Mouse (Mus musculus) C2C12 (cell line): ENCODE measurements at regions not wholly inside any gene's neighbourhood (a gene's known extent, or its start where the extent isn't known, plus 50 kb on each side); places are given as distances from the start of the nearest gene placed in this dataset.
A peak's percentile ranks its signal among the peaks of the same experiment; 100 is the strongest.

Experiments used
- H3K27me3 ChIP-seq: one replicate; pipeline ENCODE4 v1.6.1; 2011; ENCODE audit not compliant: control insufficient read depth, insufficient read depth, insufficient read length
- H3K36me3 ChIP-seq: one replicate; pipeline ENCODE4 v1.6.1; 2011; ENCODE audit not compliant: control insufficient read depth, insufficient read depth
- H3K4me3 ChIP-seq: one replicate; pipeline ENCODE4 v1.5.1; 2011; ENCODE audit warnings: mild to moderate bottlenecking, control low read depth; ENCODE audit not compliant: poor library complexity, insufficient read depth, severe bottlenecking
- H3K79me2 ChIP-seq: one replicate; pipeline ENCODE4 v1.6.1; 2011; ENCODE audit not compliant: control insufficient read depth, insufficient read depth
- H3K79me3 ChIP-seq: one replicate; pipeline ENCODE4 v1.6.1; 2011; ENCODE audit warnings: low read depth, control low read depth
- H3ac ChIP-seq: one replicate; pipeline ENCODE3; 2011; ENCODE audit warnings: low read depth; ENCODE audit not compliant: control insufficient read depth, insufficient read length
- CEBPB ChIP-seq: IDR thresholded peaks from one replicate; pipeline ENCODE4 v1.6.1; 2011; ENCODE audit warnings: low read depth, mild to moderate bottlenecking, control low read depth, moderate library complexity
- CTCF ChIP-seq: IDR thresholded peaks from one replicate; pipeline ENCODE4 v1.5.1; 2011; ENCODE audit not compliant: control insufficient read depth, insufficient read depth, insufficient read length
- FOSL1 ChIP-seq: IDR thresholded peaks from one replicate; pipeline ENCODE4 v1.8.0; 2011; ENCODE audit warnings: mild to moderate bottlenecking, low read length; ENCODE audit not compliant: poor library complexity, insufficient read depth, severe bottlenecking
- MAX ChIP-seq: IDR thresholded peaks from one replicate; pipeline ENCODE4 v1.6.1; 2011; ENCODE audit warnings: mild to moderate bottlenecking, control low read depth
- MYOD1 ChIP-seq: IDR thresholded peaks from one replicate; pipeline ENCODE4 v1.6.1; 2011; ENCODE audit warnings: low read depth; ENCODE audit not compliant: control insufficient read depth, insufficient read length
- MYOG ChIP-seq: IDR thresholded peaks from one replicate; pipeline ENCODE4 v1.6.1; 2011; ENCODE audit not compliant: control insufficient read depth, insufficient read length; ENCODE audit errors: extremely low read depth
- USF1 ChIP-seq: IDR thresholded peaks from one replicate; pipeline ENCODE4 v1.6.1; 2011; ENCODE audit warnings: low read depth, mild to moderate bottlenecking, control low read depth, moderate library complexity

DNA sequence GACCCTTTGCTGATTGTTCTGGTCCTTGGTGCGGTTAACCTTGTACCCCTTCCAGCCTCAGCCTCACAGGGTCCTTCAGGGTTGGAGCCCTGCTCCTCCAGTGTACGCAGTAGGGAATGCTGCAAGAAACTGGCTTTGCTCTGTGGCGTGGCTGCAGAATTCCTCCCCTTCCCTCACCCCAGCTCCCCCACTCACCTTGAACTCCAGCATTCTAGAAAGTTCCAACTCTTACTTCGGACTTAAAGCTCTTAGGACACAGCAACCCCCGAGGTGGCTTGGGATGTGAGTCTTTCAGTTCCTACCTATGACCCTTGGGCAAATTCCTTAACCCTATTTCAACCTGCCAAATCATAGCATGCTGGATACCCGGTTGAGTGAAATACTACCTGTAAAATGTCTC lies 73.3 kb upstream of the 1700024P04Rik start:
- Histone ChIP-seq H3ac (no peak overlapping the region), H3K79me3 (no peaks in the 10 kb centered on the region), H3K4me3 (no peak overlapping the region), H3K27me3 (no peaks in the 10 kb centered on the region), H3K79me2 (no peaks in the 10 kb centered on the region), H3K36me3 (no peaks in the 10 kb centered on the region)
- TF ChIP-seq CEBPB (no peak), MYOD1 (no peak), CTCF (no peak), USF1 (no peak), MAX (no peak), MYOG (no peak), FOSL1 (no peak)

DNA sequence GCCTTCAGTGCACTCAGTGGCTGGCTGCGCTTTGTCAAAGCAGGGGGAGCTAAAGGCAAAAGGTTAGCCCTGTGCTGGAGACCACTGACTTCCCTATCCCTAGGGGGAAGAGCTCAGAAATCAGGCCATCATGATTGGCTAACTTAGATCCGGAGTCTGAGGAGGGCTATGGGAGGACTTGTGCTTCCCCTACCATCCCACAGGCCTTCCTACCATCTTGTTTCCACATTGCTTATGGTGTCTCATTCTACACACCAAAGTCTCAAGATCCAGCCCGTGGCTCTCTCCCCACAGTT lies 72.9 kb upstream of the 1700024P04Rik start:
- Histone ChIP-seq H3K79me3 (no peaks in the 10 kb centered on the region), H3K4me3 (no peak overlapping the region), H3K36me3 (no peaks in the 10 kb centered on the region), H3K79me2 (no peaks in the 10 kb centered on the region), H3ac (no peak overlapping the region), H3K27me3 (no peaks in the 10 kb centered on the region)
- TF ChIP-seq CEBPB = no peak
- no peak for TF ChIP-seq CTCF
- TF ChIP-seq MYOG = no peak
- TF ChIP-seq FOSL1 = no peak
- TF ChIP-seq MYOD1 = no peak
- TF ChIP-seq MAX = no peak
- no peak for TF ChIP-seq USF1

- no peaks in the 10 kb centered on the region for H3K27me3 ChIP-seq
- no peaks in the 10 kb centered on the region for H3K36me3 ChIP-seq
- H3K4me3 ChIP-seq = no peak overlapping the region
- H3ac ChIP-seq = no peak overlapping the region
- no peaks in the 10 kb centered on the region for H3K79me2 ChIP-seq
- H3K79me3 ChIP-seq = no peaks in the 10 kb centered on the region
- TF ChIP-seq CEBPB = no peak
- no peak for TF ChIP-seq CTCF
These were observed 72.3 kb upstream of the 1700024P04Rik start for GRCm38 (mm10) chr13:99056432-99057292.

DNA sequence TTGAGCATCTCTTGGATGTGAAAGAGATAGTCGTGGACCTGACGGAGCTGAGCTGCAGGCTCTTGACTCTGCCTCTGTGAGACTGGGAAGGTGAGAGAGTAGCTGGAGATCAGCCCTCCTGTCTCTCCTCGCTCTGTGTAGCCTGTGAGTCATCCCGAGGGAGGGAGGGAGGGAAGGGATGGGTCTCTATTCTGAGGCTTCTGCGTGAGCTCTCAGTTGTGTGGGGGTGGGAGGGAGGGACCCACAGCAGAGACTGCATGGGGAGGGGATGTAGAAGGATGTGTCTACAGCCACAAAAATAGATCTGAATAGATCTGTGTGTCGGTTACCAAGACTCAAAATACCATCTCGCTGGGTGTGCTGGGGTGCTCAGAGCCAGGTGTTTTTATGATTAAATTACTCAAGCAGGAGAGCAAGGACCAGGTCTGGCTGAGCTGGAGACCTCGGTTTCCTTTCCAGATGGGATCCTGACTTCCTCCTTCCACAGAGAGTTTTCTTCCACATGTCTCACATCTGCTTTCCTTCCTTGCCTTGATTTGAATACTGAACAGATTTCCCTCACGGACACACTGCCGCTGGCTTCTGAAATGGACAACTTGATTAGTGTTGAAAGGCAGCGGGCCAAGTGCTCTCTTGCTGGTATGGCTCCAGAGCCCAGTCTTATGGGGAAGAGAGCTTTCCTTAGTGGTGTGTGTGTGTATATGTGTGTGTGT lies 71.4 kb upstream of the 1700024P04Rik start:
- H3K79me2 ChIP-seq = no peaks in the 10 kb centered on the region

GRCm38 (mm10) chr13:99052076-99052475 lies 67.7 kb upstream of the 1700024P04Rik start:
- Histone ChIP-seq H3K27me3 (no peaks in the 10 kb centered on the region), H3K36me3 (no peaks in the 10 kb centered on the region), H3ac (no peak overlapping the region), H3K79me3 (no peaks in the 10 kb centered on the region), H3K79me2 (no peaks in the 10 kb centered on the region), H3K4me3 (no peak overlapping the region)
- TF ChIP-seq CEBPB (no peak), CTCF (no peak), MYOD1 (no peak), MAX (no peak), FOSL1 (no peak)

More for the DNA sequence above, 71.4 kb upstream of the 1700024P04Rik start:
- Histone ChIP-seq H3K36me3 (no peaks in the 10 kb centered on the region), H3ac (peak overlapping the region; percentile 40), H3K79me3 (no peaks in the 10 kb centered on the region), H3K27me3 (no peaks in the 10 kb centered on the region), H3K4me3 (no peak overlapping the region)
- no peak for TF ChIP-seq CEBPB
- TF ChIP-seq FOSL1 = no peak
- TF ChIP-seq MAX = no peak
- no peak for TF ChIP-seq CTCF

- H3K79me2 ChIP-seq = no peaks in the 10 kb centered on the region
- no peak overlapping the region for H3K4me3 ChIP-seq
- no peaks in the 10 kb centered on the region for H3K27me3 ChIP-seq
- TF ChIP-seq MYOD1 (no peak), CEBPB (no peak), CTCF (no peak), USF1 (no peak), MAX (no peak), FOSL1 (no peak), MYOG (no peak)
- H3K79me3 ChIP-seq = no peaks in the 10 kb centered on the region
- H3ac ChIP-seq = no peak overlapping the region
- no peaks in the 10 kb centered on the region for H3K36me3 ChIP-seq
These were observed 65.3 kb upstream of the 1700024P04Rik start for GRCm38 (mm10) chr13:99049699-99050098.
